Mouse (Mus musculus) hindbrain, embryonic 15.5 days (tissue): Measurements from ENCODE around the gene Ddhd1. TPM values are rescaled to one million over a fixed set of nuclear protein-coding genes. Genes with fewer than 3 reads are reported as not detected.

Experiments
- microRNA-seq: library from miRNA; unstranded; fragments of <30 nt; microRNA quantifications from one replicate; pipeline ENCODE4, GENCODE M21; 2016
- polyA plus RNA-seq: library from polyadenylated mRNA; unstranded; fragments of >200 nt; fragmentation: Nextera tagmentation; extraction: Ambion mirVana; gene quantifications from 2 replicates; pipeline ENCODE4 v1.2.1, GENCODE M21; 2015

Ddhd1 gene
- polyA plus RNA-seq, 1 experiment from 2014 or later = 21.2 TPM

Small RNA genes lying within 50 kb of the gene (microRNA-seq; reads per million reads assigned to microRNA genes)
- 0.65 reads per million for gene Mir5131

Other genes starting within 250 kb of the Ddhd1 start
- gene Fermt2, start 128.0 kb downstream of the Ddhd1 start, polyA plus RNA-seq = 62.3 and 69.9 TPM in 2 replicates